In the genomic region with DNA sequence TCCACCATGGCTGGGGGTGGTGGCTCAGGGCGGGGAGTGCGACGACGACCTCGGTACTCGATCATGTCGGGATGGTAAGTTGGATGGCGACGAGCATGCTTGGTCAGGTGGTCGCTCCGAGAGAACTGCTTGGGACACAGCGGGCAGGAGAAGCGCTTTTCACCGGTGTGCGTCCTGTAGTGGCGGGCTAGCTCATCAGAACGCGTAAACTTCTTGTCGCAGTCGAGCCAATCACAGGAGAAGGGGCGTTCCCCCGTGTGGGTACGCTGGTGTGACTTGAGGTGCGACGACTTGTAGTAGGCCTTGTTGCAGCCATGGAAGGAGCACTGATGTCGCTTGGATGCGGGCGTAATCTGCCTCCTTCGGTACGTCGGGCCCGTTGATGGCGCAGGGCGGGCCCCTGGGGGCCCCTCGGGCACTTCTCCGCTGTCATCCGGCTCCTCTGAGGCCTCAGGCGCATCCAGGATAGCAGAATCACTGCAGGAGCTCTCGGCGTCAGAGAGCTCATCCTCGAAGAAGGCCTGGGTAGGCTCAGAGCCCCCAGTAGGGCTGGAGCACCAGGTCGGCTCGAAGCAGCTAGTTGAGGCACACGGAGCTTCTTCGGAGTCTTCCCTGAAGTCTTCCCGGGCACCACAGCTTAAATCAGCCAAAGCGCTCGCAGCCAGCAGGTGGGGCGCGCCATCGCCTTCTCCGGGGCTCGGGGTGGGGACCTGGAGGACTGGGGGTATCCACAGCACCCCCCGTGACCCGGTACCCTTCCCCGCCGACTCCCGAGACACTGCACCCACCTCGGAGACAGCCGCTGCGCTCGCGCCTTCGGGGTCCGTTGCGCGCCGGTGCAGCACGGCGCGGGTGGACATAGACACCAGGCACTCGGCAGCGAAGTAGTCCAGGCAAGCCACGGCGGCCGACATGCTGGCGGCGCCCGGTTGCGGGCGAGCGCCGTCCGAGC, we compare ENCODE assay signal across 8 mouse cellular contexts. TPM values are rescaled to one million over a fixed set of nuclear protein-coding genes. Genes with fewer than 3 reads are reported as not detected.
DNase-seq lines count a peak whose midpoint lies in the region; ATAC-seq and TF ChIP-seq lines count a peak whose summit lies in the region.

No protein-coding gene starts in this region.

- TF ChIP-seq CTCF in G1E (IDR thresholded peaks at IDR 0.05; ENCODE audit: low read depth, low read length) = no peak

- peaks cover 4% of the 10 kb centered on the region; the same call in 1 of the 2 replicates for H3K4me1 ChIP-seq in G1E (ENCODE audit: insufficient read depth, low read depth, low read length)
- no peaks in the 10 kb centered on the region for H3K4me1 ChIP-seq in embryonic facial prominence, embryonic 14.5 days (ENCODE audit: control insufficient read depth, insufficient read depth, low read length)
- H3K4me1 ChIP-seq in hindbrain, embryonic 11.5 days (replicated peaks; ENCODE audit: control insufficient read depth, insufficient read depth, low read length) = 0 out of 2 replicates have a peak, but pooled peaks cover 4% of the 10 kb centered on the region
- no peaks in the 10 kb centered on the region; the same call in 1 of the 2 replicates for H3K4me1 ChIP-seq in liver, embryonic 11.5 days (replicated peaks; ENCODE audit: control insufficient read depth, insufficient read depth, low read length)
- H3K4me1 ChIP-seq in neural tube, embryonic 15.5 days = peaks cover 6% of the 10 kb centered on the region; the same call in 1 of the 2 replicates

- peak; percentile 4 for DNase-seq in kidney, adult 18-20 months
- no peak for DNase-seq in kidney, adult 11 months
- no peak for DNase-seq in G1E (ENCODE audit: low spot score)
- no peak for DNase-seq in embryonic facial prominence, embryonic 14.5 days (ENCODE audit: low spot score)
- DNase-seq in hindbrain, embryonic 11.5 days (ENCODE audit: low spot score) = peak; percentile 66
- DNase-seq in liver, embryonic 11.5 days (ENCODE audit: low spot score) = peak; percentile 36
- no peak for DNase-seq in frontal cortex, postnatal 25 days (ENCODE audit: low spot score in 2 of 2)

- peaks cover 17% of the 10 kb centered on the region for H3K27me3 ChIP-seq in G1E (ENCODE audit: insufficient read depth, low read length)
- peaks cover 52% of the 10 kb centered on the region for H3K27me3 ChIP-seq in embryonic facial prominence, embryonic 14.5 days (replicated peaks; ENCODE audit: control insufficient read depth, insufficient read depth, low read length)
- H3K27me3 ChIP-seq in hindbrain, embryonic 11.5 days (ENCODE audit: control insufficient read depth, insufficient read depth, low read length) = peaks cover 42% of the 10 kb centered on the region
- H3K27me3 ChIP-seq in liver, embryonic 11.5 days (replicated peaks; ENCODE audit: control insufficient read depth, insufficient read depth, low read length) = peaks cover 55% of the 10 kb centered on the region
- peaks cover 64% of the 10 kb centered on the region for H3K27me3 ChIP-seq in neural tube, embryonic 15.5 days (replicated peaks)

- WGBS in embryonic facial prominence, embryonic 14.5 days = 3% methylated on average over 62 of the region's 84 CpGs
- 2% methylated on average over 84 of the region's 84 CpGs for WGBS in hindbrain, embryonic 11.5 days
- 7% methylated on average over 83 of the region's 84 CpGs for WGBS in liver, embryonic 11.5 days
- WGBS in neural tube, embryonic 15.5 days = 3% methylated on average over 84 of the region's 84 CpGs

- H3K36me3 ChIP-seq in G1E (replicated peaks) = no peaks in the 10 kb centered on the region
- H3K36me3 ChIP-seq in embryonic facial prominence, embryonic 14.5 days (ENCODE audit: control insufficient read depth, insufficient read depth, low read length) = no peaks in the 10 kb centered on the region; the same call in 1 of the 2 replicates
- no peaks in the 10 kb centered on the region for H3K36me3 ChIP-seq in hindbrain, embryonic 11.5 days (ENCODE audit: control insufficient read depth, insufficient read depth, low read length)
- no peaks in the 10 kb centered on the region for H3K36me3 ChIP-seq in liver, embryonic 11.5 days (ENCODE audit: control insufficient read depth, insufficient read depth, low read length)
- H3K36me3 ChIP-seq in neural tube, embryonic 15.5 days = peaks cover 11% of the 10 kb centered on the region; the same call in 1 of the 2 replicates

- peak overlapping the region; percentile 2; the same call in 1 of the 2 replicates for H3K4me3 ChIP-seq in G1E (ENCODE audit: low read depth, low read length)
- H3K4me3 ChIP-seq in embryonic facial prominence, embryonic 14.5 days (ENCODE audit: low read depth, low read length) = peak overlapping the region; percentile 61
- H3K4me3 ChIP-seq in hindbrain, embryonic 11.5 days (ENCODE audit: low read depth, low read length) = peak overlapping the region; percentile 47
- peak overlapping the region; percentile 59 for H3K4me3 ChIP-seq in liver, embryonic 11.5 days (ENCODE audit: low read depth, low read length)
- H3K4me3 ChIP-seq in neural tube, embryonic 15.5 days (replicated peaks) = peak overlapping the region; percentile 46

- H3K9ac ChIP-seq in embryonic facial prominence, embryonic 14.5 days (ENCODE audit: low read depth, low read length) = peak overlapping the region; percentile 62
- no peak overlapping the region for H3K9ac ChIP-seq in hindbrain, embryonic 11.5 days (ENCODE audit: low read depth, low read length)
- no peak overlapping the region for H3K9ac ChIP-seq in liver, embryonic 11.5 days (ENCODE audit: low read depth, low read length)
- no peak overlapping the region for H3K9ac ChIP-seq in neural tube, embryonic 15.5 days (replicated peaks)

- H3K27ac ChIP-seq in embryonic facial prominence, embryonic 14.5 days (replicated peaks; ENCODE audit: low read depth, low read length) = peak overlapping the region; percentile 70
- no peak overlapping the region for H3K27ac ChIP-seq in hindbrain, embryonic 11.5 days (ENCODE audit: low read depth, low read length)
- no peak overlapping the region for H3K27ac ChIP-seq in liver, embryonic 11.5 days (ENCODE audit: low read depth, low read length)
- H3K27ac ChIP-seq in neural tube, embryonic 15.5 days (replicated peaks) = no peak overlapping the region

- peak overlapping the region; percentile 73 for H3K4me2 ChIP-seq in embryonic facial prominence, embryonic 14.5 days (ENCODE audit: low read depth, low read length)
- H3K4me2 ChIP-seq in hindbrain, embryonic 11.5 days (replicated peaks; ENCODE audit: low read depth, low read length) = peak overlapping the region; percentile 82
- peak overlapping the region; percentile 72 for H3K4me2 ChIP-seq in liver, embryonic 11.5 days
- peak overlapping the region; percentile 70 for H3K4me2 ChIP-seq in neural tube, embryonic 15.5 days

- ATAC-seq in G1E (ENCODE audit: extremely low read depth, insufficient number of reproducible peaks, low FRiP score, poor library complexity, severe bottlenecking) = no peak
- ATAC-seq in embryonic facial prominence, embryonic 14.5 days (ENCODE audit: low read depth) = no peak
- 0 out of 2 replicates have a peak, but pooled peaks have one; percentile 17 for ATAC-seq in hindbrain, embryonic 11.5 days (ENCODE audit: low FRiP score)
- ATAC-seq in liver, embryonic 11.5 days (replicated peaks; ENCODE audit: low FRiP score) = no peak
- no peak for ATAC-seq in neural tube, embryonic 15.5 days (ENCODE audit: low FRiP score)

- H3K9me3 ChIP-seq in G1E (replicated peaks) = peaks cover 5% of the 10 kb centered on the region
- H3K9me3 ChIP-seq in embryonic facial prominence, embryonic 14.5 days (ENCODE audit: control insufficient read depth, low read length) = peaks cover 40% of the 10 kb centered on the region
- peaks cover 19% of the 10 kb centered on the region for H3K9me3 ChIP-seq in hindbrain, embryonic 11.5 days (ENCODE audit: control insufficient read depth, low read length)
- peaks cover 13% of the 10 kb centered on the region for H3K9me3 ChIP-seq in liver, embryonic 11.5 days (ENCODE audit: control insufficient read depth, low read length)
- peaks cover 37% of the 10 kb centered on the region for H3K9me3 ChIP-seq in neural tube, embryonic 15.5 days (replicated peaks)

RNA-seq across cellular contexts. Expression of gene Klf14, which starts 0.8 kb away (rescaled TPM):
- total RNA-seq in G1E (2014; fragmentation: Nextera tagmentation) (not detected in 2 replicates), G1E (2017) (0.06 TPM in 1 of 2 replicates, not detected in the other)
- not detected in 2 replicates for polyA plus RNA-seq in G1E (2012)
- 15.0 and 18.6 TPM in 2 replicates for polyA plus RNA-seq in embryonic facial prominence, embryonic 14.5 days (2014; fragmentation: Nextera tagmentation; extraction: Ambion mirVana)
- polyA plus RNA-seq in hindbrain, embryonic 11.5 days (2014; fragmentation: Nextera tagmentation; extraction: Ambion mirVana) = 0.45 and 0.63 TPM in 2 replicates
- polyA plus RNA-seq in liver, embryonic 11.5 days (2014; fragmentation: Nextera tagmentation; extraction: Ambion mirVana) = 0.99 and 1.1 TPM in 2 replicates
- 0.56 and 1.4 TPM in 2 replicates for polyA plus RNA-seq in neural tube, embryonic 15.5 days (2015; fragmentation: Nextera tagmentation; extraction: Ambion mirVana)

RNA-seq across cellular contexts. Expression of gene Tsga13, which starts 42.7 kb away (rescaled TPM):
- not detected in 2 replicates for total RNA-seq in G1E (2014; fragmentation: Nextera tagmentation)
- total RNA-seq in G1E (2017) = not detected in 2 replicates
- polyA plus RNA-seq in G1E (2012) = not detected in 2 replicates
- polyA plus RNA-seq in embryonic facial prominence, embryonic 14.5 days (2014; fragmentation: Nextera tagmentation; extraction: Ambion mirVana) = 0.29 and 0.30 TPM in 2 replicates
- polyA plus RNA-seq in hindbrain, embryonic 11.5 days (2014; fragmentation: Nextera tagmentation; extraction: Ambion mirVana) = 0.27 TPM in 1 of 2 replicates, not detected in the other
- not detected in 2 replicates for polyA plus RNA-seq in liver, embryonic 11.5 days (2014; fragmentation: Nextera tagmentation; extraction: Ambion mirVana)
- 0.54 TPM in 1 of 2 replicates, not detected in the other for polyA plus RNA-seq in neural tube, embryonic 15.5 days (2015; fragmentation: Nextera tagmentation; extraction: Ambion mirVana)

Comparison
In these comparisons a context has a peak if more than half of its experiments do, and no peak if none do; other contexts are left out.
1. DNase-seq: peak in kidney, adult 18-20 months (single experiment), hindbrain, embryonic 11.5 days (single experiment) and liver, embryonic 11.5 days (single experiment); none in kidney, adult 11 months (single experiment), G1E (single experiment), embryonic facial prominence, embryonic 14.5 days (single experiment) and frontal cortex, postnatal 25 days (0 of 2).
2. H3K4me3 ChIP-seq: peak in every context shown above with its lines; median percentile 61 in embryonic facial prominence, embryonic 14.5 days; 59 in liver, embryonic 11.5 days; 47 in hindbrain, embryonic 11.5 days; 46 in neural tube, embryonic 15.5 days; 2 in G1E.
3. Peak in every context shown above with its lines, with median percentiles within 50 percentile points of each other: H3K4me2 ChIP-seq.